Mouse (Mus musculus) limb, embryonic 11.5 days (tissue): ENCODE measurements around the gene Rmi2. TPM values are rescaled to one million over a fixed set of nuclear protein-coding genes. Genes with fewer than 3 reads are reported as not detected.
"Not testable (repeated sequence)": the region's sequence is repeated elsewhere in the genome, so short reads cannot be mapped to it uniquely, and the experiment has no call there.

Experiments used
- ATAC-seq: fragments of 200-750 bp; cut with Nextera tagmentation; 2 replicates; pipeline ENCODE4 v1.8.0; 2017; ENCODE audit warnings: low read depth; ENCODE audit not compliant: insufficient number of reproducible peaks, low FRiP score, low TSS enrichment
- DNase-seq: peaks from one replicate; pipeline ENCODE4 v3.0.0-alpha.2; 2015; ENCODE audit warnings: low spot score
- H3K27ac ChIP-seq: fragments of 300-500 bp; sonication (generic); replicated peaks from 2 replicates; pipeline ENCODE4 v1.5.1; 2014; ENCODE audit warnings: low read depth, mild to moderate bottlenecking, low read length
- H3K27me3 ChIP-seq: fragments of 300-500 bp; sonication (generic); 2 replicates; pipeline ENCODE4 v1.6.1; 2014; ENCODE audit warnings: mild to moderate bottlenecking, low read length, mixed read lengths; ENCODE audit not compliant: control insufficient read depth, insufficient read depth
- H3K36me3 ChIP-seq: fragments of 300-500 bp; sonication (generic); 2 replicates; pipeline ENCODE4 v1.6.1; 2014; ENCODE audit warnings: mild to moderate bottlenecking, low read length, moderate library complexity, mixed read lengths; ENCODE audit not compliant: control insufficient read depth, insufficient read depth
- H3K4me1 ChIP-seq: fragments of 300-500 bp; sonication (generic); 2 replicates; pipeline ENCODE4 v1.6.1; 2014; ENCODE audit warnings: low read length, mixed read lengths; ENCODE audit not compliant: control insufficient read depth, insufficient read depth
- H3K4me2 ChIP-seq: fragments of 300-500 bp; sonication (generic); 2 replicates; pipeline ENCODE4 v1.6.1; 2014; ENCODE audit warnings: low read depth, mild to moderate bottlenecking, moderate library complexity; ENCODE audit not compliant: severe bottlenecking
- H3K4me3 ChIP-seq: fragments of 300-500 bp; sonication (generic); 2 replicates; pipeline ENCODE4 v1.5.1; 2014; ENCODE audit warnings: low read depth, low read length
- H3K9ac ChIP-seq: fragments of 300-500 bp; sonication (generic); 2 replicates; pipeline ENCODE4 v1.6.1; 2014; ENCODE audit warnings: mild to moderate bottlenecking, low read length
- H3K9me3 ChIP-seq: fragments of 300-500 bp; sonication (generic); 2 replicates; pipeline ENCODE4 v1.6.1; 2016; ENCODE audit warnings: low read length; ENCODE audit not compliant: control insufficient read depth
- WGBS: fragments of 180-500 bp; shearing (Covaris S2); extraction: QIAGEN DNeasy Blood & Tissue Kit; methylation state at CpG from one replicate; pipeline ENCODE4 v1.1.7; 2014; 5-methylcytosine and 5-hydroxymethylcytosine counted together
- polyA plus RNA-seq: library from polyadenylated mRNA; unstranded; fragments of >200 nt; fragmentation: Nextera tagmentation; extraction: Ambion mirVana; gene quantifications from 2 replicates; pipeline ENCODE4 v1.2.1, GENCODE M21; 2014

Gene Rmi2
- polyA plus RNA-seq, 1 experiment from 2014 or later = 4.3 TPM

GRCm38 (mm10) chr16:10844319-10844670 is 9.4 kb downstream of the Rmi2 start:
- Histone ChIP-seq H3K4me2 (peak overlapping the region; percentile 44; the same call in 1 of the 2 replicates), H3K4me1 (peaks cover 11% of the 10 kb centered on the region), H3K27me3 (no peaks in the 10 kb centered on the region), H3K4me3 (no peak overlapping the region), H3K27ac (no peak overlapping the region), H3K36me3 (no peaks in the 10 kb centered on the region), H3K9me3 (no peaks in the 10 kb centered on the region), H3K9ac (no peak overlapping the region)
- DNase-seq (no peak), ATAC-seq (no peak)
- 61% methylated on average over 6 of the region's 6 CpGs for whole genome bisulfite sequencing

GRCm38 (mm10) chr16:10845952-10846351 is 11.1 kb downstream of the Rmi2 start:
- Histone ChIP-seq H3K4me2 (no peak overlapping the region), H3K4me1 (peaks cover 24% of the 10 kb centered on the region), H3K27me3 (no peaks in the 10 kb centered on the region), H3K36me3 (no peaks in the 10 kb centered on the region), H3K27ac (no peak overlapping the region), H3K9me3 (no peaks in the 10 kb centered on the region), H3K9ac (no peak overlapping the region), H3K4me3 (no peak overlapping the region)
- ATAC-seq (no peak), DNase-seq (no peak)
- WGBS = 83% methylated on average over 6 of the region's 6 CpGs

- H3K36me3 ChIP-seq = no peaks in the 10 kb centered on the region
- peaks cover 28% of the 10 kb centered on the region for H3K4me1 ChIP-seq
- H3K9me3 ChIP-seq = no peaks in the 10 kb centered on the region
- H3K9ac ChIP-seq = no peak overlapping the region
- no peaks in the 10 kb centered on the region for H3K27me3 ChIP-seq
- no peak overlapping the region for H3K4me3 ChIP-seq
- ATAC-seq (no peak), DNase-seq (peak; percentile 55)
- H3K27ac ChIP-seq = no peak overlapping the region
- WGBS = 49% methylated on average over 4 of the region's 4 CpGs
- H3K4me2 ChIP-seq = no peak overlapping the region
Observed at GRCm38 (mm10) chr16:10846503-10846902, 11.6 kb downstream of the Rmi2 start.

- H3K4me1 ChIP-seq = peaks cover 19% of the 10 kb centered on the region
- peak; percentile 51 for DNase-seq
- no peak overlapping the region for H3K9ac ChIP-seq
- no peaks in the 10 kb centered on the region for H3K27me3 ChIP-seq
- peak overlapping the region; percentile 74 for H3K27ac ChIP-seq
- no peak overlapping the region for H3K4me2 ChIP-seq
- ATAC-seq = peak; percentile 61
- no peak overlapping the region for H3K4me3 ChIP-seq
- no peaks in the 10 kb centered on the region for H3K36me3 ChIP-seq
- no peaks in the 10 kb centered on the region for H3K9me3 ChIP-seq
- WGBS = 30% methylated on average over 12 of the region's 12 CpGs
Observed at GRCm38 (mm10) chr16:10849965-10850861, 15.4 kb downstream of the Rmi2 start.

GRCm38 (mm10) chr16:10850905-10851304 is 16.0 kb downstream of the Rmi2 start:
- Histone ChIP-seq H3K9me3 (no peaks in the 10 kb centered on the region), H3K4me2 (no peak overlapping the region), H3K4me3 (no peak overlapping the region), H3K4me1 (peaks cover 19% of the 10 kb centered on the region), H3K36me3 (no peaks in the 10 kb centered on the region), H3K9ac (no peak overlapping the region), H3K27ac (peak overlapping the region; percentile 60), H3K27me3 (no peaks in the 10 kb centered on the region)
- ATAC-seq (no peak; the same call in 1 of the 2 replicates), DNase-seq (no peak)
- WGBS = 55% methylated on average over 4 of the region's 4 CpGs

GRCm38 (mm10) chr16:10852216-10852615 is 17.4 kb downstream of the Rmi2 start:
- not testable (repeated sequence) for H3K9me3 ChIP-seq, H3K4me3 ChIP-seq, ATAC-seq, H3K9ac ChIP-seq, H3K36me3 ChIP-seq, H3K4me2 ChIP-seq, DNase-seq, H3K27ac ChIP-seq, H3K27me3 ChIP-seq
- 84% methylated on average over 10 of the region's 10 CpGs for WGBS
- peaks cover 19% of the 10 kb centered on the region for H3K4me1 ChIP-seq

GRCm38 (mm10) chr16:10859726-10860245 is 24.9 kb downstream of the Rmi2 start:
- Histone ChIP-seq H3K4me2 (no peak overlapping the region), H3K36me3 (no peaks in the 10 kb centered on the region), H3K27me3 (no peaks in the 10 kb centered on the region), H3K27ac (no peak overlapping the region), H3K4me1 (peaks cover 4% of the 10 kb centered on the region), H3K9ac (no peak overlapping the region), H3K9me3 (no peaks in the 10 kb centered on the region), H3K4me3 (no peak overlapping the region)
- WGBS = 93% methylated on average over 7 of the region's 7 CpGs
- ATAC-seq (no peak), DNase-seq (no peak)

GRCm38 (mm10) chr16:10861408-10861807 is 26.5 kb downstream of the Rmi2 start:
- DNase-seq (no peak), ATAC-seq (no peak)
- Histone ChIP-seq H3K9me3 (no peaks in the 10 kb centered on the region), H3K27me3 (no peaks in the 10 kb centered on the region), H3K27ac (no peak overlapping the region), H3K4me1 (peaks cover 9% of the 10 kb centered on the region), H3K4me3 (no peak overlapping the region), H3K36me3 (no peaks in the 10 kb centered on the region), H3K4me2 (no peak overlapping the region), H3K9ac (no peak overlapping the region)
- WGBS = 78% methylated on average over 3 of the region's 3 CpGs
